Mouse (Mus musculus) liver, embryonic 14.5 days (tissue): ENCODE measurements around the gene Dnajb14. TPM values are rescaled to one million over a fixed set of nuclear protein-coding genes. Genes with fewer than 3 reads are reported as not detected.

Experiments used
- ATAC-seq: fragments of 200-750 bp; cut with Nextera tagmentation; 2 replicates; pipeline ENCODE4 v1.8.0; 2017; ENCODE audit warnings: moderate number of reproducible peaks, mild to moderate bottlenecking, moderate library complexity; ENCODE audit not compliant: insufficient read depth
- DNase-seq, 3 experiments: peaks; one replicate each; pipeline ENCODE4 v3.0.0-alpha.2; 2012 to 2013; ENCODE audit warnings: low read depth in 3 of 3, low spot score in 3 of 3
- H3K27ac ChIP-seq: fragments of 300-500 bp; sonication (generic); 2 replicates; pipeline ENCODE4 v1.5.1; 2014; ENCODE audit warnings: moderate library complexity, mild to moderate bottlenecking, control low read depth, inconsistent platforms
- H3K27me3 ChIP-seq: fragments of 300-500 bp; sonication (generic); 2 replicates; pipeline ENCODE4 v1.6.1; 2014; ENCODE audit warnings: mild to moderate bottlenecking, low read length, moderate library complexity; ENCODE audit not compliant: control insufficient read depth, insufficient read depth
- H3K36me3 ChIP-seq: fragments of 300-500 bp; sonication (generic); replicated peaks from 2 replicates; pipeline ENCODE4 v1.6.1; 2014; ENCODE audit warnings: low read depth; ENCODE audit not compliant: control insufficient read depth, insufficient read depth
- H3K4me1 ChIP-seq, 2 experiments: fragments of 200-500 bp in 1 of 2; fragments of 300-500 bp in 1 of 2; sonication (generic) in 1 of 2; replicated peaks; 2 replicates each; pipeline ENCODE4 v1.6.1; 2012 to 2014; ENCODE audit warnings: antibody characterized with exemption in 1 of 2, inconsistent platforms in 1 of 2, low read length in 1 of 2; ENCODE audit not compliant: control insufficient read depth in 2 of 2, insufficient read depth in 2 of 2
- H3K4me2 ChIP-seq: fragments of 300-500 bp; sonication (generic); 2 replicates; pipeline ENCODE4 v1.6.1; 2014; ENCODE audit warnings: low read depth, mild to moderate bottlenecking, control low read depth, moderate library complexity
- H3K4me3 ChIP-seq, 2 experiments: fragments of 200-500 bp in 1 of 2; fragments of 300-500 bp in 1 of 2; sonication (generic) in 1 of 2; 2 replicates each; pipeline ENCODE4 v1.5.1; 2012 to 2014; ENCODE audit warnings: low read depth in 2 of 2, low read length in 2 of 2, mild to moderate bottlenecking in 2 of 2, control low read depth in 1 of 2, inconsistent platforms in 1 of 2, moderate library complexity in 1 of 2; ENCODE audit not compliant: insufficient read depth in 1 of 2
- H3K9ac ChIP-seq: fragments of 300-500 bp; sonication (generic); replicated peaks from 2 replicates; pipeline ENCODE4 v1.6.1; 2014; ENCODE audit warnings: mild to moderate bottlenecking, control low read depth, moderate library complexity
- H3K9me3 ChIP-seq: fragments of 300-500 bp; sonication (generic); 2 replicates; pipeline ENCODE4 v1.6.1; 2016; ENCODE audit warnings: low read length, mixed read lengths; ENCODE audit not compliant: control insufficient read depth
- CTCF ChIP-seq: IDR thresholded peaks from 2 replicates; pipeline ENCODE4 v1.5.1; 2016; ENCODE audit warnings: antibody characterized with exemption, low read depth, control low read depth
- EP300 ChIP-seq: IDR thresholded peaks from 2 replicates; pipeline ENCODE4 v1.6.1; 2016; ENCODE audit warnings: antibody characterized with exemption, low read depth
- WGBS: fragments of 180-500 bp; shearing (Covaris S2); extraction: QIAGEN DNeasy Blood & Tissue Kit; methylation state at CpG from one replicate; pipeline ENCODE4 v1.1.7; 2014; ENCODE audit not compliant: insufficient replicate concordance; 5-methylcytosine and 5-hydroxymethylcytosine counted together
- polyA plus RNA-seq, 2 experiments: library from polyadenylated mRNA; depleted of rRNA in 1 of 2; stranded (reverse) in 1 of 2; unstranded in 1 of 2; fragments of >200 nt; fragmentation: Nextera tagmentation in 1 of 2; extraction: Ambion mirVana in 1 of 2; gene quantifications; 2 replicates each; pipeline versions ENCODE4 v1.2.1 to v1.2.3; 2012 to 2014

The Dnajb14 gene
- polyA plus RNA-seq, 2 experiments = 1.5 to 3.7 TPM

- Histone ChIP-seq H3K4me1 (peaks cover 18 to 21% of the 10 kb centered on the region in 2 experiments), H3K27me3 (no peaks in the 10 kb centered on the region), H3K4me2 (peak overlapping the region; percentile 74), H3K4me3 (peak overlapping the region; percentile 82 to 93), H3K36me3 (peaks cover 13% of the 10 kb centered on the region), H3K27ac (peak overlapping the region; percentile 95), H3K9ac (peak overlapping the region; percentile 100), H3K9me3 (no peaks in the 10 kb centered on the region)
- WGBS = under 1% methylated on average over 71 of the region's 74 CpGs
- peak; percentile 83 to 92 (median 85) for DNase-seq
- TF ChIP-seq CTCF (peak; percentile 96), EP300 (peak; percentile 30; the same call in 1 of the 2 replicates)
- ATAC-seq = peak; percentile 40
Measured at GRCm38 (mm10) chr3:137864988-137865982, 2.2 kb upstream of the Dnajb14 start.

- no peaks in the 10 kb centered on the region for H3K9me3 ChIP-seq
- DNase-seq = no peak
- 3% methylated on average over 2 of the region's 2 CpGs for WGBS
- H3K4me3 ChIP-seq = peak overlapping the region; percentile 80 to 95
- H3K27ac ChIP-seq = peak overlapping the region; percentile 85
- peak overlapping the region; percentile 99 for H3K4me2 ChIP-seq
- peaks cover 13% of the 10 kb centered on the region for H3K36me3 ChIP-seq
- ATAC-seq = no peak
- H3K9ac ChIP-seq = peak overlapping the region; percentile 94
- H3K4me1 ChIP-seq = peaks cover 16 to 18% of the 10 kb centered on the region in 2 experiments
- TF ChIP-seq EP300 (no peak), CTCF (no peak)
- no peaks in the 10 kb centered on the region for H3K27me3 ChIP-seq
Measured at GRCm38 (mm10) chr3:137867133-137867436, 390 bp upstream of the Dnajb14 start.

GRCm38 (mm10) chr3:137868094-137868913 lies 829 bp downstream of the Dnajb14 start:
- H3K27ac ChIP-seq = peak overlapping the region; percentile 85
- DNase-seq = no peak

GRCm38 (mm10) chr3:137869395-137869794 lies 1.9 kb downstream of the Dnajb14 start:
- 89% methylated on average over 9 of the region's 9 CpGs for WGBS
- no peak overlapping the region for H3K27ac ChIP-seq

More at GRCm38 (mm10) chr3:137868094-137868913, 829 bp downstream of the Dnajb14 start:
- peak overlapping the region; percentile 99 for H3K4me2 ChIP-seq
- peak overlapping the region; percentile 94 for H3K9ac ChIP-seq
- peaks cover 13 to 18% of the 10 kb centered on the region in 2 experiments for H3K4me1 ChIP-seq
- no peaks in the 10 kb centered on the region for H3K9me3 ChIP-seq
- peak; percentile 7; the same call in 1 of the 2 replicates for ATAC-seq
- H3K36me3 ChIP-seq = peaks cover 13% of the 10 kb centered on the region
- 2% methylated on average over 26 of the region's 26 CpGs for WGBS
- TF ChIP-seq EP300 (no peak), CTCF (no peak)
- H3K4me3 ChIP-seq = peak overlapping the region; percentile 80 to 95
- H3K27me3 ChIP-seq = no peaks in the 10 kb centered on the region

More at GRCm38 (mm10) chr3:137869395-137869794, 1.9 kb downstream of the Dnajb14 start:
- DNase-seq = no peak
- Histone ChIP-seq H3K9ac (no peak overlapping the region), H3K27me3 (no peaks in the 10 kb centered on the region), H3K36me3 (peaks cover 13% of the 10 kb centered on the region), H3K4me2 (peak overlapping the region; percentile 99), H3K4me3 (no peak overlapping the region), H3K4me1 (peaks cover 12 to 15% of the 10 kb centered on the region in 2 experiments), H3K9me3 (no peaks in the 10 kb centered on the region)
- no peak for ATAC-seq
- TF ChIP-seq CTCF (no peak), EP300 (no peak)
